Mouse (Mus musculus): ENCODE measurements around the gene Smap1.

GRCm38 (mm10) chr1:23865566-23865965 is 56.6 kb downstream of the Smap1 start:
- TF ChIP-seq EP300 (optimal IDR thresholded peaks at IDR 0.05) (no peak), CTCF (IDR thresholded peaks at IDR 0.05; ENCODE audit: low read depth) (no peak)

All from stomach, postnatal 0 days (tissue).